Mouse (Mus musculus) liver, adult 2 months (tissue): Measurements from ENCODE around the gene Pno1. TPM values are rescaled to one million over a fixed set of nuclear protein-coding genes. Genes with fewer than 3 reads are reported as not detected.

Experiments used
- DNase-seq: peaks from one replicate; pipeline ENCODE4 v3.0.0-alpha.2; 2011; ENCODE audit warnings: low read depth, low spot score; ENCODE audit errors: extremely low read depth
- H3K27ac ChIP-seq: fragments of 200-500 bp; replicated peaks from 2 replicates; pipeline ENCODE4 v1.5.1; 2012; ENCODE audit warnings: low read depth, mild to moderate bottlenecking, control low read depth, inconsistent platforms, low read length; ENCODE audit not compliant: insufficient read depth
- H3K27me3 ChIP-seq: fragments of 200-500 bp; 2 replicates; pipeline ENCODE4 v1.6.1; 2012; ENCODE audit warnings: mild to moderate bottlenecking, moderate library complexity, low read length, inconsistent platforms; ENCODE audit not compliant: control insufficient read depth, insufficient read depth
- H3K36me3 ChIP-seq: fragments of 200-500 bp; 2 replicates; pipeline ENCODE4 v1.6.1; 2012; ENCODE audit warnings: low read length, inconsistent platforms; ENCODE audit not compliant: control insufficient read depth, insufficient read depth
- H3K4me1 ChIP-seq: fragments of 200-500 bp; 2 replicates; pipeline ENCODE4 v1.6.1; 2011; ENCODE audit warnings: low read length; ENCODE audit not compliant: control insufficient read depth, insufficient read depth
- H3K4me3 ChIP-seq: fragments of 200-500 bp; 2 replicates; pipeline ENCODE4 v1.5.1; 2011; ENCODE audit warnings: low read depth, mild to moderate bottlenecking, control low read depth, low read length, moderate library complexity; ENCODE audit not compliant: insufficient read depth
- H3K79me2 ChIP-seq: fragments of 200-500 bp; 2 replicates; pipeline ENCODE4 v1.6.1; 2012; ENCODE audit warnings: inconsistent platforms, mild to moderate bottlenecking, low read length, moderate library complexity; ENCODE audit not compliant: control insufficient read depth, insufficient read depth
- H3K9ac ChIP-seq: fragments of 200-500 bp; 2 replicates; pipeline ENCODE4 v1.6.1; 2012; ENCODE audit warnings: low read depth, mild to moderate bottlenecking, control low read depth, inconsistent platforms, low read length
- CTCF ChIP-seq: fragments of 200-500 bp; IDR thresholded peaks from 2 replicates; pipeline ENCODE4 v1.5.1; 2011; ENCODE audit warnings: low read depth, low read length, control low read depth
- POLR2A ChIP-seq: fragments of 200-500 bp; IDR thresholded peaks from 2 replicates; pipeline ENCODE4 v1.6.1; 2011; ENCODE audit warnings: low read length, control low read depth; ENCODE audit not compliant: insufficient read depth; ENCODE audit errors: extremely low read depth
- WGBS: fragments of 180-500 bp; shearing (Covaris S2); methylation state at CpG from one replicate; pipeline ENCODE4 v1.1.7; 2018; 5-methylcytosine and 5-hydroxymethylcytosine counted together
- polyA plus RNA-seq: library from polyadenylated mRNA; depleted of rRNA; stranded (reverse); fragments of >200 nt; gene quantifications from 2 replicates; pipeline ENCODE4 v1.2.3, GENCODE M21; 2012
- total RNA-seq: library from RNA; depleted of rRNA; stranded (reverse); fragments of >200 nt; gene quantifications from 2 replicates; pipeline ENCODE4 v1.2.3, GENCODE M21; 2014

The Pno1 gene
- total and polyA plus RNA-seq, 2 experiments, result 4.0 to 30.7 TPM

DNA sequence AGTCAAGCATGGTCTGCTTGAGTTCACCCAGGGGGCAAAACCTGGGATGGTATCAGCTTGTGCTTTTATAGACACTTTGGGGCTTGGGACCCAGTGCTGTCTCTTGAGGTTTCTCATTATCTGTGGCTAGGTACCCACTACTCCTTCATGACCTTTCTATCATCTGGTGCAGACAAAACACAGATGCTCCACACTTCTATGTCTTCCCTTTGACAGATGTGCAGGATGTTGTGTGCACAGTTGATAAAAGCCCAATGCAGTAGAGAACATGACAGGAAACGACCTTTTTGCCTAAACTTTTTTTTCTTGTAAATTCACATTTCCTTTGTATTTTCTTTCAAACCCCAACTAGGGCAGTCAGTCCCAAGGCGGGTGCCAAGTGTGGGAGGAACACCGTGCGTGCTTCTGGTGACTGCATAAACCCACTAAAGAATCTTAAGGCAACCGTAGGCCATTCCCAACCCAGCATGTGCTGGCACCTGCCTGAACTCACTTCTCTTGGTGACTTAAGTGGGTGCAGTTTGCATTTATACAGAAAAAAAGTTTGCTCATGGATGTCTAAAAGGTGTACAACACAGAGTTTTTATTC is 25.2 kb upstream of the Pno1 start:
- Histone ChIP-seq H3K27ac (no peak overlapping the region), H3K4me3 (no peak overlapping the region), H3K36me3 (peaks cover 30% of the 10 kb centered on the region), H3K4me1 (no peaks in the 10 kb centered on the region), H3K27me3 (no peaks in the 10 kb centered on the region), H3K9ac (no peak overlapping the region), H3K79me2 (no peaks in the 10 kb centered on the region)
- TF ChIP-seq CTCF (no peak), POLR2A (no peak)
- DNase-seq, result no peak
- 79% methylated on average over 5 of the region's 5 CpGs for WGBS

DNA sequence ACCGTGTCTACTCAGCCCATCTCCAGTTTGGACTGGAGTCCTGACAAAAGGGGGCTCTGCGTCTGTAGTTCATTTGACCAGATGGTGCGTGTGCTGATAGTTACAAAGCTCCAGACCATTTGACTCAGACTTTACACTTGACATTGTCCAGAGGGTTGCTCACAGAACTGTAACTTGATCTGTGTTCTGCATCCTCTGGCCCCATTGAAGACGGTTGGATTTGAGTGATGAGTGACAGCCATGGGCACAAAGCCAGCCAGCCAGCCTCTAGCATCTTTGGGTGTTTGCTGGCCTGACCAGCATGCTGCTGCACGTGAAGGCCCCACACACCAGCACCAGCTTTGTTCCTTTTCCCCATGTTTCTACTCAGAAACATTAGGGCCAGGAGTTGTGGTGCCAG is 21.4 kb upstream of the Pno1 start:
- H3K27me3 ChIP-seq, result no peaks in the 10 kb centered on the region
- no peak overlapping the region for H3K27ac ChIP-seq
- TF ChIP-seq CTCF, result no peak
- no peak for TF ChIP-seq POLR2A
- WGBS, result 84% methylated on average over 5 of the region's 5 CpGs
- no peak overlapping the region for H3K9ac ChIP-seq
- H3K4me3 ChIP-seq, result no peak overlapping the region
- no peaks in the 10 kb centered on the region for H3K79me2 ChIP-seq
- H3K36me3 ChIP-seq, result peaks cover 54% of the 10 kb centered on the region
- DNase-seq, result no peak
- no peaks in the 10 kb centered on the region for H3K4me1 ChIP-seq

DNA sequence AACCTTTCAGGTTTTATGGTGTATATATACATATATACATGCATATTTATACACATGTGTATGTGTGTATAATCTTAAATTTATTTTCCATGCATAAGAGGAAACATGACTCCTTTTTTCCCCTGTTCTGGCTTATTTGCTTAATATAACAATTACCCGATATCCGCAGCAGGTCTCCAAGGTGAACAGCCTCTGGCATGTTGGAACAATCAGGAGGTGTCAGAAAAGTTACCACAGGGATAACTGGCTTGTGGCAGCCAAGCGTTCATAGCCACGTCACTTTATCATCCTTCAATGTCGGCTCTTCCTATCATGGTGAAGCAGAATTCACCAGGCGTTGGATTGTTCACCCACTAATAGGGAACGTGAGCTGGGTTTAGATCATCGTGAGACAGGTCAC is 9.8 kb upstream of the Pno1 start:
- Histone ChIP-seq H3K4me3 (no peak overlapping the region), H3K79me2 (no peaks in the 10 kb centered on the region), H3K9ac (no peak overlapping the region), H3K27me3 (no peaks in the 10 kb centered on the region), H3K36me3 (peaks cover 20% of the 10 kb centered on the region), H3K27ac (no peak overlapping the region), H3K4me1 (no peaks in the 10 kb centered on the region)
- TF ChIP-seq CTCF, result no peak
- TF ChIP-seq POLR2A, result no peak
- WGBS, result 97% methylated on average over 8 of the region's 8 CpGs
- DNase-seq, result no peak

DNA sequence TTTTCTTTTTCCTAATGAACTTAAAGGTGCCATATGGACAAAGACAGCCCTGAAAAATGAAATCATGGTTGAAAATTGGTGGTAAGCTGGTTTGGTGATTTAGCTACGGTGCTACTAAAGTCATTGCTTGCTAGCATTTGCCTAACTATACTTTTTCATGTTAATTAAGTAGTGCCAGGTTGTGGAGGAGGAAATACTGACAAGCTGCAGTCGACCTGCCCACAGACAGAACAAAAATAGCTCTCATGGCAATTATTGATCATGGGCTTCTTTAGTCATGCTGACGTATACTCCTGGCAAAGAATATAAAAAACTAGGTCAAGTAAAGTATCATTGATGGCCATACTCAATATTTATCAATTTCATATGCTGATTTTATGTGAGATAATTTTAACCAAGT is 4.1 kb upstream of the Pno1 start:
- Histone ChIP-seq H3K79me2 (0 out of 2 replicates have a peak, but pooled peaks cover 2% of the 10 kb centered on the region), H3K36me3 (no peaks in the 10 kb centered on the region), H3K4me1 (peaks cover 7% of the 10 kb centered on the region; the same call in 1 of the 2 replicates), H3K27me3 (no peaks in the 10 kb centered on the region), H3K4me3 (no peak overlapping the region), H3K27ac (no peak overlapping the region), H3K9ac (no peak overlapping the region)
- 61% methylated on average over 3 of the region's 3 CpGs for WGBS
- TF ChIP-seq POLR2A (no peak), CTCF (no peak)
- no peak for DNase-seq

DNA sequence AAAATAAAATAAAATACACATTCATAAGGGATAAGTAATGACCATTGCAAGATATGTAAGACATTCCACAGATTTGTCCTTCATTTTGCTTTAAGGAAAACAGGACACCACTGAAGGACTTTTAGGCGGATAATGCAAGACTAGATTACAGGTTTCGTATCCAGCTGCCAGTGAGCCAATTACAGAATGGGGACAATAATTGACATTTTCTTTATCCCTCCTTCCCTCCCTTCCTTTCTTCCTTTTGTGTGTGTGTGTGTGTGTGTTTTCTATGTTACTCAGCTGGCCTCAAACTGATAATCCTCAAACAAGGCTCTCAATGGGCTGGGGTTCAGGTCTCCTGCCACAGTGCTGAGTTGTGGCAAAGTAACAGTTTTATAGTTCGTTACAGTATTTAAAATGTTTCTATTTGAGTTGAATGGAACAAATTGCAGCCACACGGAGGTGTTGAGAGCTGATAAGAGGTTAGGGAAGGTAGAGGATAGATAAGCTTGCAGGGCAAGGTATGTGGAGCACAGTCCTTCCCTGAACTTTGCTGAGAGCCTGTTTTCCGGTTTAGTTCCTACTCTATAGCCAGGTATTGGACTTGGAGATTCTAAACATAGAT is 1.6 kb upstream of the Pno1 start:
- Histone ChIP-seq H3K36me3 (peaks cover 5% of the 10 kb centered on the region; the same call in 1 of the 2 replicates), H3K79me2 (0 out of 2 replicates have a peak, but pooled peaks cover 2% of the 10 kb centered on the region), H3K4me3 (no peak overlapping the region), H3K4me1 (peaks cover 7% of the 10 kb centered on the region; the same call in 1 of the 2 replicates), H3K9ac (no peak overlapping the region), H3K27ac (no peak overlapping the region), H3K27me3 (no peaks in the 10 kb centered on the region)
- WGBS, result 57% methylated on average over 5 of the region's 5 CpGs
- no peak for TF ChIP-seq POLR2A
- TF ChIP-seq CTCF, result no peak
- no peak for DNase-seq

DNA sequence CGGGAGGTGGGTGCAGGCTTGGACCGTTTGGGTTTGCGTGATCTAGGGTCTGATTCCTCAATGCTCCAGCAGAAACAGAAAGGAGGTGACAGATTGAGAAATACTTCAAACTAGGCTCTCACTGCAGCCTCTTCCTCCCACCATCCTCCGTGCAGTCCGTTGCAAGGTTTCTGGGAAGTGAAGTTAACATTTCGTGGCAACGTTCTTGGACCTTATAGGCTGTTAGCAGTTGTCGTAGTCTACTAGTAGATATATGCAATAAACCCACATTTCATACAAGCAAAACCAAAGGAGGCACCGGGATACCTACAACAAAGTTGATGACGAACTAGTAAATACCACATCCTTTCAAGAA is 750 bp upstream of the Pno1 start:
- DNase-seq, result no peak
- no peaks in the 10 kb centered on the region for H3K27me3 ChIP-seq

More for the DNA sequence above, 750 bp upstream of the Pno1 start:
- peaks cover 5% of the 10 kb centered on the region for H3K36me3 ChIP-seq
- peak overlapping the region; percentile 77 for H3K9ac ChIP-seq
- H3K79me2 ChIP-seq, result 0 out of 2 replicates have a peak, but pooled peaks cover 2% of the 10 kb centered on the region
- H3K4me3 ChIP-seq, result peak overlapping the region; percentile 67
- peak overlapping the region; percentile 30 for H3K27ac ChIP-seq
- TF ChIP-seq POLR2A (no peak), CTCF (no peak)
- WGBS, result 1% methylated on average over 10 of the region's 10 CpGs
- peaks cover 7% of the 10 kb centered on the region; the same call in 1 of the 2 replicates for H3K4me1 ChIP-seq
